20 mouse cellular contexts compared by ENCODE assay signal in genomic region chr9:35529796-35530195, GRCm38 (mm10). TPM values are rescaled to one million over a fixed set of nuclear protein-coding genes. Genes with fewer than 3 reads are reported as not detected.
DNase-seq lines count a peak whose midpoint lies in the region; ATAC-seq lines count a peak whose summit lies in the region.
"Had no signal": no experiment of that assay in that cellular context is flagged by ENCODE, and none has a peak within 500 bp of the region (broad histone marks: within the 10 kb centered on the region; RNA-seq: fewer than 3 reads in every experiment).

No protein-coding gene starts in this region.

- peak; percentile 14 for DNase-seq in hindbrain, embryonic 11.5 days (ENCODE audit: low spot score)
- DNase-seq in embryo, embryonic 10.5 days (ENCODE audit: low spot score) = peak; percentile 83
- DNase-seq in neural tube, embryonic 11.5 days (ENCODE audit: low spot score) = peak; percentile 43
- DNase-seq in gastrocnemius, postnatal 36 days = no peak
- DNase-seq in kidney, adult 11 months = no peak
- DNase-seq in thymus, postnatal 4 days = no peak
- DNase-seq: cerebellum, postnatal 10 days; kidney, postnatal 10 days; thymus, adult 2 months had no signal

- WGBS in hindbrain, embryonic 11.5 days = 31% methylated on average over 1 of the region's 1 CpGs
- 16% methylated on average over 1 of the region's 1 CpGs for WGBS in hindbrain, embryonic 12.5 days
- WGBS in embryonic facial prominence, embryonic 15.5 days = 4% methylated on average over 1 of the region's 1 CpGs
- 43% methylated on average over 1 of the region's 1 CpGs for WGBS in neural tube, embryonic 11.5 days

- H3K4me3 ChIP-seq in hindbrain, embryonic 11.5 days (ENCODE audit: low read depth, low read length) = no peak overlapping the region
- H3K4me3 ChIP-seq in hindbrain, embryonic 12.5 days = no peak overlapping the region
- no peak overlapping the region for H3K4me3 ChIP-seq in embryonic facial prominence, embryonic 15.5 days (replicated peaks)
- H3K4me3 ChIP-seq in neural tube, embryonic 11.5 days (ENCODE audit: low read depth, low read length) = no peak overlapping the region
- H3K4me3 ChIP-seq: lung, embryonic 15.5 days; midbrain, embryonic 12.5 days; neural tube, embryonic 12.5 days had no signal

- intact Hi-C loops in gastrocnemius, postnatal 36 days (cut with DNase I) = no loop called here

- no peak overlapping the region for H3K9ac ChIP-seq in hindbrain, embryonic 11.5 days (ENCODE audit: low read depth, low read length)
- no peak overlapping the region for H3K9ac ChIP-seq in hindbrain, embryonic 12.5 days
- H3K9ac ChIP-seq in embryonic facial prominence, embryonic 15.5 days = no peak overlapping the region
- H3K9ac ChIP-seq in neural tube, embryonic 11.5 days (ENCODE audit: low read length) = no peak overlapping the region
- H3K9ac ChIP-seq: lung, embryonic 15.5 days; midbrain, embryonic 12.5 days; neural tube, embryonic 12.5 days had no signal

- H3K27ac ChIP-seq in hindbrain, embryonic 11.5 days (ENCODE audit: low read depth, low read length) = no peak overlapping the region
- H3K27ac ChIP-seq in hindbrain, embryonic 12.5 days = no peak overlapping the region
- peak overlapping the region; percentile 29 for H3K27ac ChIP-seq in embryonic facial prominence, embryonic 15.5 days (replicated peaks)
- H3K27ac ChIP-seq in neural tube, embryonic 11.5 days (ENCODE audit: low read depth, low read length) = no peak overlapping the region
- H3K27ac ChIP-seq: hindbrain, postnatal 0 days; lung, embryonic 15.5 days; midbrain, embryonic 12.5 days; neural tube, embryonic 12.5 days had no signal

- ATAC-seq in hindbrain, embryonic 11.5 days (ENCODE audit: low FRiP score) = no peak
- ATAC-seq in hindbrain, embryonic 12.5 days (ENCODE audit: low FRiP score) = no peak
- ATAC-seq in embryonic facial prominence, embryonic 15.5 days (ENCODE audit: insufficient number of reproducible peaks, low FRiP score, low TSS enrichment, low read depth) = no peak
- no peak for ATAC-seq in neural tube, embryonic 11.5 days (ENCODE audit: insufficient read depth, low FRiP score, low TSS enrichment)
- ATAC-seq: hindbrain, postnatal 0 days had no signal

- no peaks in the 10 kb centered on the region for H3K36me3 ChIP-seq in hindbrain, embryonic 11.5 days (ENCODE audit: control insufficient read depth, insufficient read depth, low read length)
- H3K36me3 ChIP-seq in hindbrain, embryonic 12.5 days = no peaks in the 10 kb centered on the region
- no peaks in the 10 kb centered on the region for H3K36me3 ChIP-seq in embryonic facial prominence, embryonic 15.5 days
- H3K36me3 ChIP-seq in neural tube, embryonic 11.5 days (ENCODE audit: control insufficient read depth, insufficient read depth, low read length) = no peaks in the 10 kb centered on the region
- H3K36me3 ChIP-seq: lung, embryonic 15.5 days; midbrain, embryonic 12.5 days; neural tube, embryonic 12.5 days had no signal

- H3K4me1 ChIP-seq in hindbrain, embryonic 11.5 days (replicated peaks; ENCODE audit: control insufficient read depth, insufficient read depth, low read length) = no peaks in the 10 kb centered on the region
- H3K4me1 ChIP-seq in hindbrain, embryonic 12.5 days = peaks cover 4% of the 10 kb centered on the region; the same call in 1 of the 2 replicates
- peaks cover 16% of the 10 kb centered on the region for H3K4me1 ChIP-seq in embryonic facial prominence, embryonic 15.5 days
- no peaks in the 10 kb centered on the region for H3K4me1 ChIP-seq in neural tube, embryonic 11.5 days (ENCODE audit: control insufficient read depth, insufficient read depth, low read length)
- H3K4me1 ChIP-seq: midbrain, embryonic 12.5 days had no signal

- H3K9me3 ChIP-seq in hindbrain, embryonic 11.5 days (ENCODE audit: control insufficient read depth, low read length) = no peaks in the 10 kb centered on the region
- H3K9me3 ChIP-seq in hindbrain, embryonic 12.5 days (replicated peaks) = no peaks in the 10 kb centered on the region
- H3K9me3 ChIP-seq in embryonic facial prominence, embryonic 15.5 days (replicated peaks) = no peaks in the 10 kb centered on the region
- no peaks in the 10 kb centered on the region for H3K9me3 ChIP-seq in neural tube, embryonic 11.5 days (ENCODE audit: control insufficient read depth, low read length)
- H3K9me3 ChIP-seq: lung, embryonic 15.5 days; midbrain, embryonic 12.5 days; neural tube, embryonic 12.5 days had no signal

- no peaks in the 10 kb centered on the region for H3K27me3 ChIP-seq in hindbrain, embryonic 11.5 days (ENCODE audit: control insufficient read depth, insufficient read depth, low read length)
- peaks cover 4% of the 10 kb centered on the region; the same call in 1 of the 2 replicates for H3K27me3 ChIP-seq in hindbrain, embryonic 12.5 days
- H3K27me3 ChIP-seq in embryonic facial prominence, embryonic 15.5 days = no peaks in the 10 kb centered on the region
- no peaks in the 10 kb centered on the region for H3K27me3 ChIP-seq in neural tube, embryonic 11.5 days (ENCODE audit: control insufficient read depth, insufficient read depth, low read length)
- H3K27me3 ChIP-seq: lung, embryonic 15.5 days; midbrain, embryonic 12.5 days; neural tube, embryonic 12.5 days had no signal

- no peak overlapping the region for H3K4me2 ChIP-seq in hindbrain, embryonic 11.5 days (replicated peaks; ENCODE audit: low read depth, low read length)
- no peak overlapping the region for H3K4me2 ChIP-seq in hindbrain, embryonic 12.5 days (replicated peaks)
- H3K4me2 ChIP-seq in embryonic facial prominence, embryonic 15.5 days (replicated peaks) = no peak overlapping the region
- no peak overlapping the region for H3K4me2 ChIP-seq in neural tube, embryonic 11.5 days (ENCODE audit: low read depth)
- H3K4me2 ChIP-seq: lung, embryonic 15.5 days; midbrain, embryonic 12.5 days; neural tube, embryonic 12.5 days had no signal

RNA-seq across cellular contexts. Expression of gene Gm1113, which starts 11.7 kb away (rescaled TPM):
- not detected in 2 replicates for polyA plus RNA-seq in hindbrain, embryonic 11.5 days (2014; fragmentation: Nextera tagmentation; extraction: Ambion mirVana)
- polyA plus RNA-seq in hindbrain, embryonic 12.5 days (2016; fragmentation: Nextera tagmentation; extraction: Ambion mirVana) = not detected in 2 replicates
- polyA plus RNA-seq in embryonic facial prominence, embryonic 15.5 days (2015; fragmentation: Nextera tagmentation; extraction: Ambion mirVana) = not detected in 2 replicates
- not detected in 2 replicates for polyA plus RNA-seq in neural tube, embryonic 11.5 days (2014; fragmentation: Nextera tagmentation; extraction: Ambion mirVana)
- not detected for total RNA-seq in gastrocnemius, postnatal 36 days (2021)
- total RNA-seq: gastrocnemius, adult 18-20 months; hindbrain, postnatal 0 days; layer of hippocampus, postnatal 10 days; left cerebral cortex, postnatal 36 days; MEL had no signal
- polyA plus RNA-seq: brain, embryonic 14.5 days; hindbrain, postnatal 0 days; lung, embryonic 15.5 days; midbrain, embryonic 12.5 days; neural tube, embryonic 12.5 days; thymus, adult 2 months had no signal

RNA-seq across cellular contexts. Expression of gene Ddx25, which starts 28.5 kb away (rescaled TPM):
- polyA plus RNA-seq in hindbrain, embryonic 11.5 days (2014; fragmentation: Nextera tagmentation; extraction: Ambion mirVana) = 9.7 and 10.0 TPM in 2 replicates
- polyA plus RNA-seq in hindbrain, embryonic 12.5 days (2016; fragmentation: Nextera tagmentation; extraction: Ambion mirVana) = 11.5 and 12.6 TPM in 2 replicates
- polyA plus RNA-seq in embryonic facial prominence, embryonic 15.5 days (2015; fragmentation: Nextera tagmentation; extraction: Ambion mirVana) = 2.3 and 2.8 TPM in 2 replicates
- polyA plus RNA-seq in neural tube, embryonic 11.5 days (2014; fragmentation: Nextera tagmentation; extraction: Ambion mirVana) = 11.3 and 11.4 TPM in 2 replicates
- not detected for total RNA-seq in gastrocnemius, postnatal 36 days (2021)
- total RNA-seq: gastrocnemius, adult 18-20 months had no signal

RNA-seq across cellular contexts. Expression of gene Pus3, which starts 28.6 kb away (rescaled TPM):
- 19.6 and 25.5 TPM in 2 replicates for polyA plus RNA-seq in hindbrain, embryonic 11.5 days (2014; fragmentation: Nextera tagmentation; extraction: Ambion mirVana)
- polyA plus RNA-seq in hindbrain, embryonic 12.5 days (2016; fragmentation: Nextera tagmentation; extraction: Ambion mirVana) = 16.3 and 16.7 TPM in 2 replicates
- 17.6 and 18.9 TPM in 2 replicates for polyA plus RNA-seq in embryonic facial prominence, embryonic 15.5 days (2015; fragmentation: Nextera tagmentation; extraction: Ambion mirVana)
- polyA plus RNA-seq in neural tube, embryonic 11.5 days (2014; fragmentation: Nextera tagmentation; extraction: Ambion mirVana) = 19.6 and 20.9 TPM in 2 replicates
- 1 to 10 TPM; 6.8 to 8.5 TPM for total RNA-seq in gastrocnemius, postnatal 36 days (2021)

RNA-seq across cellular contexts. Expression of gene Pate2, which starts 40.3 kb away (rescaled TPM):
- 0.64 and 1.3 TPM in 2 replicates for polyA plus RNA-seq in hindbrain, embryonic 11.5 days (2014; fragmentation: Nextera tagmentation; extraction: Ambion mirVana)
- polyA plus RNA-seq in hindbrain, embryonic 12.5 days (2016; fragmentation: Nextera tagmentation; extraction: Ambion mirVana) = 2.0 and 2.3 TPM in 2 replicates
- 0.53 and 1.1 TPM in 2 replicates for polyA plus RNA-seq in embryonic facial prominence, embryonic 15.5 days (2015; fragmentation: Nextera tagmentation; extraction: Ambion mirVana)
- polyA plus RNA-seq in neural tube, embryonic 11.5 days (2014; fragmentation: Nextera tagmentation; extraction: Ambion mirVana) = 0.53 and 0.66 TPM in 2 replicates
- total RNA-seq in gastrocnemius, postnatal 36 days (2021) = not detected
- total RNA-seq: gastrocnemius, adult 18-20 months had no signal

RNA-seq across cellular contexts. Expression of gene Hyls1, which starts 40.4 kb away (rescaled TPM):
- 29.9 and 32.4 TPM in 2 replicates for polyA plus RNA-seq in hindbrain, embryonic 11.5 days (2014; fragmentation: Nextera tagmentation; extraction: Ambion mirVana)
- 21.8 and 22.3 TPM in 2 replicates for polyA plus RNA-seq in hindbrain, embryonic 12.5 days (2016; fragmentation: Nextera tagmentation; extraction: Ambion mirVana)
- 19.5 and 23.1 TPM in 2 replicates for polyA plus RNA-seq in embryonic facial prominence, embryonic 15.5 days (2015; fragmentation: Nextera tagmentation; extraction: Ambion mirVana)
- polyA plus RNA-seq in neural tube, embryonic 11.5 days (2014; fragmentation: Nextera tagmentation; extraction: Ambion mirVana) = 28.1 and 28.8 TPM in 2 replicates
- under 1 TPM; 0.94 to 0.99 TPM for total RNA-seq in gastrocnemius, postnatal 36 days (2021)

Comparison
In these comparisons a context has a peak if more than half of its experiments do, and no peak if none do; other contexts are left out.
1. DNase-seq: peak in hindbrain, embryonic 11.5 days (single experiment), embryo, embryonic 10.5 days (single experiment) and neural tube, embryonic 11.5 days (single experiment); none in gastrocnemius, postnatal 36 days (0 of 2), kidney, adult 11 months (single experiment) and thymus, postnatal 4 days (single experiment).